Mouse (Mus musculus) brain, adult 2 months (tissue): Measurements from ENCODE around the gene Tceal8.
"Not testable (repeated sequence)": the region's sequence is repeated elsewhere in the genome, so short reads cannot be mapped to it uniquely, and the experiment has no call there.

Experiments used
- DNase-seq: peaks from one replicate; pipeline ENCODE4 v3.0.0; 2011; ENCODE audit warnings: low read depth, low spot score

Gene Tceal8

DNA sequence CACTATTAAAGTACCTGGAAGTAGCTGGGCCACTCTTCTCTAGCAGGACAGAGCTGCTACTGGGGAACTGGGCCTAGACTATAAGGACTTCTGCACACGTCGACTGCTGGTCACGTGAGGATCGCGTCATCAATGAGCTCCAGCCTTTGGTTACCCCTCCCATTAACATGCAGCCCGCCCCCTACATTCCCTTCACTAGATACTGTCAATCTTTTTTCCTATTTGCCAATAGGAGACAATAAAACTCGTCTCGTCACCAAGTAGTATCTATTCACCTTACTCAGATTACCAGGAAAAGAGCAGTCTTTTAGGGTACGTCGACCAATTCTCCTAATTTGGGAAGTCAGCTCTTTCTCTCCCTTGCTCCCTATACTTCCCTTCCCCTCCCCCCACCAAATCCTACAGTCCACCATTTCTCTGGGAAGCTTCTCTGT is at the start of gene Tceal8:
Gene Tceal8 (minus strand): TSS at position 225 of the 434 bp plus-strand sequence.
- peak; percentile 97 for DNase-seq

DNA sequence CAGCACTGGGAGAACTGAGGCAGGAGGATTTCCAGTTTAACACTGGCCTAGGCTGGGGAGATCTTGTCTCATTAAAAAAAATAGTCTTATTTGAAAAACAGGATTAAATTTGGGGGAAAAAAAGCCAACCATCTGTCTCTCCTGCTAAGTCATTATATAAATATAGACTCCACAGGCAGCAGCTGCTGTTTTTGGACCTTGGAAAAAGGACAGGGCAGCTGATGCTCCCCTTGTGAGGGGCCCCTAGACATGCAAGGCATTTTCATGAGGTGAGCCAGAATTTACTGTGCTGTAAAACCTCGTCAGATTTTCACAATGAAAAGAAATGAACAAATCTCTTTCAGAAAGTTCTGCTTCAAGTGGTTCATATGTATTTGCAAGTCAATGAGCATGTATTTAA is 44.2 kb upstream of the Tceal8 start:
- peak; percentile 24 for DNase-seq

DNA sequence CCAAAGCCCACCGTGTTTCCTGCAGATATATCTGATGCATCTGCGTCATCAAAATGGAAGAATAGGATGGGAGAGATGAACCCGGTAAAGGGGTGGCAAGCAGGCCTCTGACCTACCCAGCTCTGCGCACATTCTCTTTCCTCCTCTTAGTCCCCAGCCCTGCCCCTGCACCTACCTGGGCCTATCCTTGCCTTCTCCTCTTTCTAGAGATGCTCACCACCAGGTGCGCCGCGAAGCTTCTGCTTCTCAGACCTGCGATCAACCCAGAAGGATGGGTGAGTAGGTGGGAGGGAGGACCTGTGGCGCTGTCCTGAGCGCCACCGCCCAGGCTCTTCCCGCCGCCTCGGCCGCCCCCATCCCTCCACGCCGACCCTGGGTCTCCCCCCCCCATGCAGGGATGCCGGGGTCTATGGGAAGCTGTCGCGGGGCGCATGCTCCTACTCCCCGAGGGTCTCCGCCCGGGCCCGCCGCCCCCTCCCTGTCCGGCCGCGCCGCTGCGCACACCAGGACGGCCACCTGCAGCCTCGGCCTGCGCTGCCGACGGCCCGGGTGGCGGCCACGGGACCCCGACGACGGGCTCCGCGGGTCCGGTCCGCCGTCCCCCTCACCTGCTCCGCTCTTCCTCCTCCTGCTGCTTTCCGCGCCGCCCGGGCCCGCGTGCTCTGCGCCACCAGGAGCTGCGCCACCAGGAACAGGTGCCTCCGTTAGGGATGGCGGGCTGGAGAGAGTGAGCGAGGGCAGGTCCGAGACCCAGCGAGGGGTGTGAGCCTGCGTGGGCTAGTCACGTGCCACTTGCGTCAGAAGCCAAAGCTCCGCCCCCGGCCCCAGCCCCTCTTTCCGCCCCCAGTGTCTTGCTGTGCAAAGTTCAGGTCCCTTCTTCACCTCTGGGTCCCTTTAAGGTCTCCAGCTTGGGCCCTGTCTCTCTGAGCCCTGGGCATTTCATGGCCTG is 42.9 kb upstream of the Tceal8 start, which contains the start of the genes Tceal7 and Bex1:
Gene Tceal7 (plus strand): TSS at position 51 of the 949 bp plus-strand sequence.
Gene Bex1 (minus strand): TSS at position 785 of the 949 bp plus-strand sequence.
- DNase-seq, result peak; percentile 12

DNA sequence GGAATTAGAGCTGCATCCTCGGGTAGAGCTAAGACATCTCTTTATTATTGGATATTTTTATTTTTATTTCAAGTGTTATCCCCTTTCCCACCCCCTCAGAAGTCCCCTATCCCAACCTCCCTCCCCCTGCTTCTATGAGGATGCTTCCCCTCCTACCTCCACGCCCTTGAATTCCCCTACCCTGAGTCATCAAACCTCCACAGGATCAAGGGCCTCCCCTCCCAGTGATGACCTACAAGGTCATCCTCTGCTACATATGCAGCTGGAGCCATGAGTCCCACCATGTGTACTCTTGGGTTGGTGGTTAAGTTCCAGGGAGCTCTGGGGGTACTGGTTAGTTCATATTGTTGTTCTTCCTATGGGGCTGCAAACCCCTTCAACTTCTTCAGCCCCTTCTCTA is 41.3 kb upstream of the Tceal8 start:
- DNase-seq, result no peak

DNA sequence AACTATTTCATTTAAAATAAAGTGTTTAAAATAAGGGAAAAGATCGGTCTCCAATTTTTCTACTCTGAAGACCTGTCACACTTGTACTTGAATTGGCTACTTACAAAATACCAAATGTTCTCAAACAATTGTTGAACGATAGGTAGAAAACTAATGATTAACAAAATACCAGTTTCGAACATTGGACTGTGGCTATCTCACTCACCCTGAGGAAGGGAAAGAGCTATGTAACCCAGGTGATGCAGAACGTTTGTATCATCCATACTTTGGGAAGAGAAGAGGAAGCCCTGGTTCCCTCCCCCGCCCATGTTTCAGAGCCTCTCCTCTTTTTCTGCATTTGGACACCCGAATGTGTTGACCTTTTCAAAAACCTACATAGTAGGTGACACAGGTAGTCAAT is 32.3 kb upstream of the Tceal8 start:
- no peak for DNase-seq

DNA sequence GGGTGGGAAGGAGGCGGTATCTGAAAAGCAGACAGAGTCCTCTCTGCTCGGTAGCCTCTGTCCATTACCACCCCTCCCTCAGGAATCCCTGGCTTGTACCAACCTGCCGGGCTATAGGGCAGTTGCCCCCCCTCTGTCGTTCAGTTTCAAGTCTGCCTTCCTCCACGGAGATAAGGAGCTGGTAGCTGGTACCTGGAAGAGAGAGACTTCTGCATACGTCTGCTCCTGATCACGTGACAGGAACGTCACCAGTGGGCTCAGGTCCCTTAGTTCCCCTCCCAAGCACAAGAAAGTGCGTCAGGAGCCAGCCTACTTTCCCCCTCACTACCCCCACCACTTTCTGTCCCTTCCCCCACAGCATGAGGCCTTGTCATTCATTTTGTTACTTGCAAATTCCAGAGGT is 31.5 kb upstream of the Tceal8 start, which contains the start of gene Tceal5:
Gene Tceal5 (minus strand): TSS at position 213 of the 403 bp plus-strand sequence.
- peak; percentile 95 for DNase-seq

DNA sequence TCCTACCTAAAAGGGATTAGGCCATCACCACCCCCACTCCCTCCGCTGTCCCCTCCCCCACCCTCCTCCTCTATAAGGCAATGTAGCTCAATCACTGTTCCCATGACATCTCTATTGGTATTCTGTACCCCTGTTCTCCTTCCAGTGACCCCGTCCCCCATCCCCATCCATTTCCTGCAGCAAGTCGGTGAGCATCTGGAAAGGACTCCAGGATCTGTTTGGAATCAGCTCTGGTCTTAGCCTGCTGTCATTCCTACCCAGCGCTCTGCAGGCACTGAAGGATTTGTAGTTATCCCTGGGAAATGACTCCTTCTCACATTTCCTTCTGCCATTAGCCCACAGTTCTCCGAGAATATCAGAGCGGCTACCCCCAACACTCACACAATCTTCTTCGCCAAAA is 31.1 kb upstream of the Tceal8 start:
- no peak for DNase-seq

DNA sequence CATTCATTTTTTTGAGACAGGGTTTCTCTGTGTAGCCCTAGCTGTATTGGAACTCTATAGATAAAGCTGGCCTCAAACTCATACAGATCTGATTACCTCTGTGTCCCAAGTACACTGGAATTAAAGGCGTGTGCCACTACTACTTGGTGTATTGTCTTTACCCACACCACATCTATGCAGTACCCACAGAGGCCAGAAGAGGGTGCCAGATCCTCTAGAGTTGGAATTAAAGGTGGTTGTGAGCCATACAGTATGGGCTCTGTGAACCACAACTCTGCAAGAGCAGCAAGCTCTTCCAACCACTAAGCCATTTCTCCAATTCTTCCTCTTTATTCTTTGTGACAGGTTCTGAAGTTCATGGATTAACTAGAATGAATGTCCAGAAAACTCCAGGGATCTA is 24.7 kb upstream of the Tceal8 start:
- peak; percentile 11 for DNase-seq

DNA sequence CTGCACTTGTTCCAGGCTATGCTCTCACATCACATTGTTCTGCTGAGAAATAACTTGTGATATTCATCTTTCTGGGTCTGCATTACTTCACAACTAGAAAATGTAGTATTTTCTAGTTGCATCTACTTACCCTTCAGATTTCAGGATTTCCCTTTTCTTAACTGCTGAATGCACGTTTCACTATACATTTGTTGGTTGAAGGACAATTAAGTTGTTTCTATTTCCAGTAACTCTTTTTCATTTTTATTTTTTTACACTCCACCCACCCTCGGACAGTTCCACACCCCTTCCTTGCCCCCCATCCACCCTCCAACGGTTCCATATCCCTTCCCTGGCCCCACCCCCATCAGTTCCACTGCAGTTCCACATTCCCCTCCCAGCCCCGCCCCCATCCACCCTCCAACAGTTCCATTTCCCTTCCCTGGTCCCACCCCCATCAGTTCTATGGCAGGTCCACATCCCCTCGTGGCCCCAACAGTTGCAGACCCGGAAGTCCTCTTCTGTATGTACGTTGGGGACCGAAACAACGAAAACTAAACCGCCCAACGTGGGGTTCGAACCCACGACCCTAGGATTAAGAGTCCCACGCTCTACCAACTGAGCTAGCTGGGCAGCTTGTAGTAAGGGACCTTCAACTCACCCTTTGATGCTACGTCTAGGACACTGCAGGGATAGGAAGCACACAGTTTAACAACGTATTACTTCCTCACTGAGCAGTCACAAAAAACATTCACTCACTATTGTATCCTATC is 23.2 kb upstream of the Tceal8 start:
- no peak for DNase-seq

DNA sequence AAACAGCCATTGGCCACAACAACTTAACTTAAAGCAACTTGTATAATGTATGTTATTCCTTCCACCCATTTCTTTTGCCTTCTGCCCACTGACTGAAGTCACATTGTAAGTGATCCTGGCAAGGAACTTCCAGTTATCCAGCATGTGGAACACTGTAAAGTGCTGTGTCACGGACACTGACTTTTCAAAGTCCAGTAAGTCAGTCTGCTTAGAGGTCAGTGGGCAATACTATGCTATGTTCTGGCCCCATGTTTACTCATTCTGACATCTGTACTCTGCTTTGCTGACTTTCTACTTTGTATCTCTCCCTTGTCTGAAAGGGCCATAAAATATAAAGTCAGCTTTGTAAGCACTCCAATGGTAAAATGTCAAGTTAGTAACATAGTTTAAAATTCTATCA is 11.0 kb upstream of the Tceal8 start:
- no peak for DNase-seq

DNA sequence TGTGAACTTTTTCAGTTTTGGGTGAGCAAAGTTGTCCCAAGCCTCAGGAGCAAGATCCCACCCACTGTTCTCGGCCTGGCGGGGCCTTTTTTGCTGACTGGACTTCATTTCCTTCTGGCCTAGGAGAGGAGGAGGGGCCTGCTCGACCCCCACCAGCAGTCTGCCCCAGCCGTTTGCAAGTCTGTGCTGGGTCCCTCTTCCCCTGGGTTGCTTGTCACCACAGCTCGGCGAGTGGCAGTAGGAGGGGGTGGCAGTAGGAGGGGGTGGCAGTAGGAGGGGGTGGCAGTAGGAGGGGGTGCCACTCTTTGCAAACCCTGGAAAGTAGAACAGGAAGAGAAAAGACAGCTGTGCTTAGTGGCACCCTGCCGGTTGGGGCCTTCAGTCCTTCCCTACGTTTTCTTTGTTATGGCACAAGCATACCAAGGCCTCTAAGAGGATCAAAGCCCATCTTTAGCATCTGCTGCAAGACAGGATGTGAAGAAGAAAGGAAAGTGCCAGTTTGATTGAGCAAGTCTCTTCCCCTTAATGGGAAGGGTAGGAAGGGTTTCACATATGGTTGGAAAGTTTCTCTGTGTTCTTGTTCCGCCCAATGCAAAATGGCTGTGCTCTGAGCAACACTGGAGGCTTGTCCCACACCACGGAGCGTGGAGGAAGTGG is 8.9 kb upstream of the Tceal8 start:
- no peak for DNase-seq

DNA sequence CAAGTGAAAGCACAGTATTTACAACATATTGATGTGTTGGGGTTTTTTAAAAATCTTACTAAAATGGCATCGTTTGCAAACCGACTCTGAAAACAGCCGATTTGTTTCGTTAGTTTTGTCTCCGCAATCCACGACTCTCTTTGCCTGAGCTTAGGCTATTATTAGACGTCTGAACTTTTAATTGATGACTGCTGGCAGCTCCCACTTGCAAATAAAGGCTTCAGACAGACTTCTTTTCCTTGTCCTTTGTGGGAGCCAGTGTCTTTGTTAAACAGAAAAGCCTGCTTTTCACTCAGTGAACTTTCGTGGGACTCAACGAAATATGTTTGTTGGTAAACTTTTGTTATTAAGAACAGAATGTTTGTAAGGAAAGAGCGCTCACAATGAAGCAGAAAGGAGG is 644 bp upstream of the Tceal8 start:
- DNase-seq, result peak; percentile 9

DNA sequence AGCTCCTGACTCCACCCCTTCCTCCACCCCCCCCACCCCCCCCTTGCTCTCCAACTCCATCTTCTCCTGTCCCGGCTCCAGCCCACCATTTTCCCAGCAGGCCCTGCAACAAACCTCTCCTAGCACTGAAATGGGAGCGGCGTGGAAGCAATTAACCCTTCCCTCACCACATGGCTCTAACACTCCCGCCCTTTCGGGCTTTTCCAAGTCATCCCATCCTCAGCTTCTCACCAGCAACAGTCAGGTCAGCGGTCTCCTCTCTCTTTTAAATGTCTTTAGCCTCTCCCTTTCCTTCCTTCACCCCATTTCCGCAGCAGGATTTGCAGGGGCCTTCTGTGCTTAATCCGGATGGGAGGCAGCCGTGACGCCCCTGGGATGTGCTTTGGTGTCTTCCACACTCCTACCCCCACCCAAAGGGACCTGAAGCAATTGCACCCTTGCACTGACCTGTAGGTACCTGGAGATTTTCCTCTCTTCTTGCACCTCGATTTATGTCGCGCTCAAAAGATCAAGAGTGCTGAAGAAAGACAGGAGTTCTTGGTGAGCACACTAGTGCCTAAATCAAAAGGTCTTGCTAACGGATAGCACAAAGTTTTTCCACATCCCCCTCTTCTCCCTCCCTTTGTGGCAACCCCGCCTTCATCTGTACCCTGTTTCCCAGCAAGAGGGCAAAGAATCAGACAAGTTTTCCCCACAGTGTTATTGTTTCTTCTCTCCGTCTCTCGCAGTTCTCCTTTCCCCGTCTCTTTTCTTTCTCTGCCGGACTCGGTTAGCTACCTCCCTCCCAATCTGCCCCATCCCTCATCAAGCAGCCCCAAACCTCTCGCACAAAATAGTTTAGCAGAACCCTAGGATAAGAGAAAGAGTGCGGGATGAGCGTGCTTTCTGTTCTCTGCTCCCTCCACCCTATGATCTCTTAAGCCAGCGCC is 689 bp downstream of the Tceal8 start:
- DNase-seq, result peak; percentile 88

DNA sequence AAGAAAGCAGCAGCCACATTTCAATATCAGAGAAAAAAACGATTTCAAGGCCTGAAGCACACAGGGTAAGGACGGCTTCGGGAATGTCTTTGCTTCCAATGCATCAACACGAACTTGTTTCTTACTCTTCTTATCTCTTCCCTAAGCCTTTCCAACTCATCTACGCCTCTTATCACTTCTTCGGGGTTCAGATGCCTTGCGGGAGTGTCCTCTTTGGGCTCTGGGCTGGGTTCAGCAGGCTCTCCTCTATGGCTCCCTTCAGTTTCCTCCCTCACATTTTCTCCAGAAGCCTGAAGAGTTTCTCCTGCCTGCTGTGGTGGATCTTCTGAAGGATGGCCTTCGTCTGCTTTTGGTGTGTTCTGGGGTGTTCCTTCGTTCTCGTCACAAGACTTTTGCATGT is 1.5 kb downstream of the Tceal8 start:
- DNase-seq, result no peak

DNA sequence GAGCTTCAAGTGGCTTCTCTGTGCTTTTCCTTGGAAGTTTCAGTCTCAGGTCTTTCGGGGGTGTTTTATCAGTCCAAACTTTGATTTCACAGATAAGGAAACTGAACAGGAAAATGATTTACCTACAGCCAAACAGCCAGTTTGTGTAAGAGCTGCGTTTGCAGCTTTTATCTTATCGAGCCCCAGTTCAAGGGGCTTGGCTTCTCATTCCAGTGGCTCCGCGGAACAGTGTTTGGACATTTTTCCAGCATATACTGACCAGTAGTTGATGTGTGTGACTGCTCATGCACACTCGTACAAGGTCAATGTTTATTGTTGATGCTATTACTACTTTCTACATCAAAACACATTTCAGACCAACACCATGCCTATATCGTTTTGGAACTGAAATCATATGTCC is 27.9 kb downstream of the Tceal8 start:
- DNase-seq, result no peak

DNA sequence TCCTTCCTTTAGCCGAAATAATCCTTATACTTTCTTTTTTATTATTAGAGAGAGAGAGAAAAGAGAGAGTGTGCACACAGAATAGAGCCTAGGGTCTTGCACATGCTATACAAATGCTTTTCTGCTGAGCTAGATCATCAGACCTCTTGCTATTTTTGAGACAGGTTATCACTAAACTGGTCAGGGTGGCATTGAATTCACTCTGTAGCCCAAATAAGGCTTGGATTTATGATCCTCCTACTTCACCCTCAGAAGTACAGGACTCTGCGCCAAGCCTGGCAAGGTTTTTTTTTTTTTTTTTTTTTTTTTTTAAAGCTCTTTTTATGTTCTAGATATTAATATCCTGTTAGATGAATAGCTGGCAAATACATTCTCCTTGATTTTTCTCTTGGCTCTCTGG is 28.4 kb downstream of the Tceal8 start:
- no peak for DNase-seq

DNA sequence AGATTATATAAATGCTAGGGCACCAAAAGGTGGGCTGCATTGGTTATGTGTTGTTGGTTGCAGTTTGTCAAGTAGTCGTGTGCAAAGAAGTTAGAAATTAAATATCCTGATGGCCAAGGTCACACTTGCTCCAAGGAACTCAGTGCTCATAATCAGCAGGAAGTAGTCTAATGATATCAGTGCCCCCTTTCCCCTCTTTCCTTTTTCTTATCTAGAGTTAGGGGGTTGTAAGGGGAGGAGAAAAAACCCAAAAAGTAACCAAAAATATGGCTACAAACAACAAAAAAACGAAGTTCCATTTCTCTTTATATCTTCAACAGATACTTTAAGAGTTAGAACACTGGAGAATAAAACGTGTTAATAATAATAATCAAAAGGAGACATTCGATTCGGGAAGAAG is 30.8 kb downstream of the Tceal8 start:
- no peak for DNase-seq

DNA sequence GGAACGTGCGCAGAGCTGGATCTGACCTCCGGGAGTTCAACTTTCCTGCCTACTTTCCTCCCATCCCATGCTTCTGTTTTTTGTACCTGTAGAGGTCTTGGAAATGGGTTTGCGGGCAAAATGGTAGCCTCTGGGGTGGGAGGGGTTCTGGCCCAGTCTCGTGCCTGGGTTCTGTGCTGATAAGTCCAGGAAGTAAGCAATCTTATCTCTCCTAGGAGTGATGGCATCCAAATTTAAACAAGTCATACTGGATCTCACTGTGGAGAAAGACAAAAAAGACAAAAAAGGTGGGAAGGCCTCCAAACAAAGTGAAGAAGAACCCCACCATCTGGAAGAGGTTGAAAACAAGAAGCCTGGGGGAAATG is 32.5 kb downstream of the Tceal8 start:
- peak; percentile 4 for DNase-seq

DNA sequence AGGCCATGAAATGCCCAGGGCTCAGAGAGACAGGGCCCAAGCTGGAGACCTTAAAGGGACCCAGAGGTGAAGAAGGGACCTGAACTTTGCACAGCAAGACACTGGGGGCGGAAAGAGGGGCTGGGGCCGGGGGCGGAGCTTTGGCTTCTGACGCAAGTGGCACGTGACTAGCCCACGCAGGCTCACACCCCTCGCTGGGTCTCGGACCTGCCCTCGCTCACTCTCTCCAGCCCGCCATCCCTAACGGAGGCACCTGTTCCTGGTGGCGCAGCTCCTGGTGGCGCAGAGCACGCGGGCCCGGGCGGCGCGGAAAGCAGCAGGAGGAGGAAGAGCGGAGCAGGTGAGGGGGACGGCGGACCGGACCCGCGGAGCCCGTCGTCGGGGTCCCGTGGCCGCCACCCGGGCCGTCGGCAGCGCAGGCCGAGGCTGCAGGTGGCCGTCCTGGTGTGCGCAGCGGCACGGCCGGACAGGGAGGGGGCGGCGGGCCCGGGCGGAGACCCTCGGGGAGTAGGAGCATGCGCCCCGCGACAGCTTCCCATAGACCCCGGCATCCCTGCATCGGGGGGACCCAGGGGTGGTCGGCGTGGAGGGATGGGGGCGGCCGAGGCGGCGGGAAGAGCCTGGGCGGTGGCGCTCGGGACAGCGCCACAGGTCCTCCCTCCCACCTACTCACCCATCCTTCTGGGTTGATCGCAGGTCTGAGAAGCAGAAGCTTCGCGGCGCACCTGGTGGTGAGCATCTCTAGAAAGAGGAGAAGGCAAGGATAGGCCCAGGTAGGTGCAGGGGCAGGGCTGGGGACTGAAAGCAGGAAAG is 33.1 kb downstream of the Tceal8 start, which contains the start of gene Bex4:
Gene Bex4 (plus strand): TSS at position 170 of the 813 bp plus-strand sequence.
- DNase-seq, result not testable (repeated sequence)

DNA sequence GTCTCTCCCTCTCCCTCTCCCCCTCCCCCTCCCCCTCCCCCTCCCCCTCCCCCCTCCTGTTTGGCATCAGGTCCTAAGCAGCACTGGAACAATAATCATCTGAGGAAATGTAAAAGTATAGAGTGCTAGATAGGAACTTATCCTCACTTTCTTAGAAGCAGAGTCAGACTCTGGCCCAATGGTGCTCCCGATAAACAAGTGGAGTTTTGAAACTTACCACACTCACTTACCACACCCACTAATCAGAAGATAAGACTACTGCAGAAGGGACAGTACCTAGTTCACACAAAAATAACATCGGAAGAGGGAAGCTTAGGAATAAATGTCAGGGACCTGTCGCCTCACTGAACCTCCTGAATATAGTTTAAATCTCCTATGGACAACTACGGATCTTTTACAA is 36.6 kb downstream of the Tceal8 start:
- no peak for DNase-seq
